Mouse (Mus musculus): ENCODE results near the gene Zfp982.
"Not testable (repeated sequence)": the region's sequence is repeated elsewhere in the genome, so short reads cannot be mapped to it uniquely, and the experiment has no call there.

The Zfp982 gene

DNA sequence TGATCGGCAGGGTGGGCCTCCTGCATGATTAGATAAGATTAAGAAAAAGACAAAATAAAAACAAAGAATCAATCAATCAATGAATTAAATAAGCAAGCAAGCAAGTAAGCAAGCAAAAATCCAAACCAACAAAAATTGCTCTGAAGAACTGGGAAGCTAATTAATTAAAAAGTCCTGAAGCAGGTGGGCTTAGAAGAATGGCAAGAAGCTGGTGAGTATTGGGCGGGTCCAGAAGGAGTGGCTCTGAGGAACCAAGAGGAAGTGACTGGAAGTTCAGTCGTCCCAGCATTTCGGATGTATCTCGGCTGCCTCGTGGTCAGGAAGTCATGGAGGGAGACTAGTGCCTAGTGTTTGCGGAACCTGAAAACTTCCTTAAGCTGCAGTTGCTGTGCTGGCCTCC, at the start of gene Zfp982:
TSS of gene Zfp982 (plus strand) at position 301 of the 400 bp plus-strand sequence.
- DNase-seq (ENCODE audit: low read depth, low spot score) = not testable (repeated sequence)

GRCm38 (mm10) chr4:147442649-147443553, 49.3 kb upstream of the Zfp982 start:
- DNase-seq (ENCODE audit: low read depth, low spot score) = not testable (repeated sequence)

- not testable (repeated sequence) for DNase-seq (ENCODE audit: low read depth, low spot score)
These were observed 48.7 kb upstream of the Zfp982 start for GRCm38 (mm10) chr4:147443554-147443927.

- DNase-seq (ENCODE audit: low read depth, low spot score) = not testable (repeated sequence)
These were observed 46.8 kb upstream of the Zfp982 start for GRCm38 (mm10) chr4:147445371-147445770.

- no peak for DNase-seq (ENCODE audit: low read depth, low spot score)
These were observed 43.9 kb upstream of the Zfp982 start for GRCm38 (mm10) chr4:147448358-147448757.

GRCm38 (mm10) chr4:147449099-147449581, 43.1 kb upstream of the Zfp982 start:
- no peak for DNase-seq (ENCODE audit: low read depth, low spot score)

DNA sequence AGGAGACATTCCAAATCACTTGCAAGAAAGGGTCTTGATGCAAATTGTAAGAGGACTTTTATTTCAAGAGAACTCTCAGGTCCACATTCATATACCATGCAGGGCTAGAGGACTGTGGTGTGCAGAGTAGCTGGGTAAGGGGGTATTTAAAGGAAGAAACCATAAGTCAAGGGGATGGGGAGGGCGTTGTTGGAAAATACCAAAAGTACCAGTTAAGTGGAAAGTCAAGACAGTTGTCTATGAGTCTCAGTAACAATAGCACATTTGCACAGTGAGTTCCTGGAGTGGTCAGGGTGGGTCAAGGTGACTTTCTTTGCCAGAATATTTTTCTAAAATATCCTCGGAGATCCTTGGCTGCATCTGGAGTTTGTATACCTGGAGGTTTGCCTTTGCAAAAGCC, 42.2 kb upstream of the Zfp982 start:
- DNase-seq (ENCODE audit: low read depth, low spot score) = not testable (repeated sequence)

DNA sequence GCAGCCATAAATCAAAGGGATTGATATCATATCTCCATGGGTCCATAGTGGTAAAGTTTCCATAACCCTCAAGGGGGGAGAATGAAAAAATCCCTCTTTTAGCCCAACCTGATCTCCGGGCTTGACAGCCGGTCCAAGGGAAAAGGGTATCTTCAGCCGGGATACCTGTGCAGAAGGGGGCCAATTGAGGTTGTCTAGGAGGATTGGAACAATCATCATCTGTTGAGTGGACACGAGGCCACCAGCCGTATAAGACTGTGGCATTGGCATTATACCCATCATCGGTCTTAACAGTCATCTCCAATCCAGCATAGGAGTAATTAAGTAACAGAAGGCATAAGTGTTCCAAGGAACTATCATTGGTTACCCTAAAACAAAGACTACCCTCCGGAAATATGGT, 25.0 kb upstream of the Zfp982 start:
- not testable (repeated sequence) for DNase-seq (ENCODE audit: low read depth, low spot score)

DNA sequence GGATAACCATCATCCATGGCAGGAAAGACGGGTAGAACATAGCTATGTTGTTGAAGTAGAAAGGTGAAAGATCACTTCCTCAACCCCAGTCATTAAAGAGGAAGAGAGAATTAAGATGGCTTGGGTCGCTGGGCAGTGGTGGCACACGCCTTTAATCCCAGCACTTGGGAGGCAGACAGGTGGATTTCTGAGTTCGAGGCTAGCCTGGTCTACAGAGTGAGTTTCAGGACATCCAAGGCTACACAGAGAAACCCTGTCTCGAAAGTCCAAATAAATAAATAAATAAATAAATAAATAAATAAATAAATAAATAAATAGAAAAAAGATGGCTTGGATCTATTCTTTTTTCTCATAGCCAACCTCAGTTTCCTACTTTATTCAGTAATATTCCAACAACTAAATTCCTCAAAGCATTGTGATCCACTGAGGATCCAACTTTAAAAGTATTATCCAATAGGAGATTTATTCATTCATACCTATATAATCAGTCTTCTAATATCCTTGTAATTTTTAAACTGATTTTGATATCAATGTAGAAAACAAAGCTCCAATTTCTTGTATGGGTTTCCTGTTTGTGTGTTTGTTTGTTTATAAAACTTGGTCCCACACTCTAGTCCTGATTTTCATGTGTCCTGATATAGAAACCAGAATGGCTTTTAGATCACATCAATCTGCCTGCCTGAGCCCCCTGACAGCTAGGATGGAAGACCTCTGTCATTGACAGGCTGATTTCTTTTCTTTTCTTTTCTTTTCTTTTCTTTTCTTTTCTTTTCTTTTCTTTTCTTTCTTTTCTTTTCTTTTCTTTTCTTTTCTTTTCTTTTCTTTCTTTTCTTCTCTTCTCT, 6.8 kb downstream of the Zfp982 start:
- DNase-seq (ENCODE audit: low read depth, low spot score) = not testable (repeated sequence)

GRCm38 (mm10) chr4:147509174-147509573, 17.0 kb downstream of the Zfp982 start:
- DNase-seq (ENCODE audit: low read depth, low spot score) = no peak

GRCm38 (mm10) chr4:147518981-147519380, 26.8 kb downstream of the Zfp982 start:
- DNase-seq (ENCODE audit: low read depth, low spot score) = no peak

- DNase-seq (ENCODE audit: low read depth, low spot score) = no peak
These were observed 27.9 kb downstream of the Zfp982 start for GRCm38 (mm10) chr4:147520100-147520499.

DNA sequence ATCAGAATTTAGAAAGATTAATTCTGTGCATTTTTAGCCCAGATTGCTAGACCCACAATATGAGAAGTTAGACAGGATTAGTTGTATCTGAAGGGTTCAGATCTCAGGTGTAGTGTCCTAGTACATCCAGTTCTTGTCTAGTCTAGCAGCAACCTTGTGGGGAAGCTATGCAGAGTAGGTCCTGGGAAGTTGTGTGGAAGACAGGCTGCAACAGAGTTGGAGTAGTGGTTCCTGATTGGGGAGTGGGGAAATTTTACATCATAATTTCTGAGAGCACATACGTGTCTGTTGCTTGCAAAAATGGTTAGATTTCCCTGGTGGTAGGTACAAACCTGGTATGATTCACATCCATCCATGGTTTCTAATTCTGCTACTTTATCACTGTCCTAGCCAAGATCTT, 32.9 kb downstream of the Zfp982 start:
- DNase-seq (ENCODE audit: low read depth, low spot score) = no peak

DNA sequence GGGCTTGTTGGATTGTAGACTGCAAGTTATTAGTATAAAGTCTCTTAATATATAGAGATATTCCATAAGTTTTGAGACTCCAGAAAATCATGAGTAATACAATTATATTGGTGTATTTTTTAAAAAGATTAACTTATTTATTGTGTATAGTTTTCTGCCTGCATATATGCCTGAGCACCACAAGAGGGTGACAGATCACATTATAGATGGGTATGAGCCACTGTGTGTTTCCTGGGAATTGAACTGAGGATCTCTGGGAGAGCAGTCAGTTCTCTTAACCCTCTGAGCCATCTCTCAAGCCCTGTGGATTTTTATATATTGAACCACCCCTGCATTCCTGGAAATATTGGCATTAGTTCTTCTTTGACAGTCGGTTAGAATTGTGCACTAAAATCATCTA, 38.1 kb downstream of the Zfp982 start:
- no peak for DNase-seq (ENCODE audit: low read depth, low spot score)

- DNase-seq (ENCODE audit: low read depth, low spot score) = not testable (repeated sequence)
These were observed 43.7 kb downstream of the Zfp982 start for GRCm38 (mm10) chr4:147535916-147536315.

DNA sequence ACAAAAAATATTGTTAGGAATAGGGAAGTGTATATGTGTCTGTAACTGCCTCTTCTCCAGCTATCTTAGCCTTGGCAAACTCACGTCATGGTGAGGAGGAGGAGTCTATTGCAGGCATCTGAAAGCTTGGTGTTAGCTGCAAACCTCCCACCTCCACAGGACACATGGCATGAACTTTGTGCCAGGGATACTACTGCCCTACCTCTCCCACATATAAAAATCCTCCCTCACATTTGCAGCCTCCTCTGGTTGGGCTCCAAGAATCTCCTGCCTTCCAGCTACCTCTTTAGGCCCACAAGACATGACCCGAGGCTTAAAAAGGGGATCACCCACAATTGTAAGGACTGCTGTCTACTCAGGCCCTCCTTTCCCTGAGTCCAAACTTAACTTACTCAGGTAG, 45.5 kb downstream of the Zfp982 start:
- DNase-seq (ENCODE audit: low read depth, low spot score) = no peak

GRCm38 (mm10) chr4:147539918-147540317, 47.7 kb downstream of the Zfp982 start, which contains the start of gene Gm16503:
TSS of gene Gm16503 (plus strand) at chr4:147540218.
- DNase-seq (ENCODE audit: low read depth, low spot score) = not testable (repeated sequence)

- DNase-seq (ENCODE audit: low read depth, low spot score) = no peak
These were observed 48.9 kb downstream of the Zfp982 start for GRCm38 (mm10) chr4:147541105-147541504.

DNA sequence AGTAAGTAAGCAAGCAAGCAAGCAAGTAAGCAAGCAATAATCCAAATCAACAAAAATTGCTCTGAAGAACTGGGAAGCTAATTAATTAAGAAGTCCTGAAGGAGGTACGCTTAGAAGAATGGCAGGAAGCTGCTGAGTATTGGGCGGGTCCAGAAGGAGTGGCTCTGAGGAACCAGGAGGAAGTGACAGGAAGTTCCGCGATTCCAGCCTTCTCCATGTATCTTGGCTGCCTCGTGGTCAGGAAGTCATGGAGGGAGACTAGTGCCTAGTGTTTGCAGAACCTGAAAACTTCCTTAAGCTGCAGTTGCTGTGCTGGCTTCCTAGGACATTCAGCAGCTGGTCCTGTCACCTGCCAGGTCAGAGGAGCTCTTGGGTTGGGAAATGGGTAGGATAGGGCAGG, 60.9 kb downstream of the Zfp982 start, which contains the start of gene Zfp985:
TSS of gene Zfp985 (plus strand) at position 207 of the 400 bp plus-strand sequence.
- not testable (repeated sequence) for DNase-seq (ENCODE audit: low read depth, low spot score)

- not testable (repeated sequence) for DNase-seq (ENCODE audit: low read depth, low spot score)
These were observed 62.1 kb downstream of the Zfp982 start for GRCm38 (mm10) chr4:147554361-147554760.

GRCm38 (mm10) chr4:147556921-147557320, 64.7 kb downstream of the Zfp982 start:
- not testable (repeated sequence) for DNase-seq (ENCODE audit: low read depth, low spot score)

- not testable (repeated sequence) for DNase-seq (ENCODE audit: low read depth, low spot score)
These were observed 65.8 kb downstream of the Zfp982 start for GRCm38 (mm10) chr4:147558011-147558410.
